Mouse (Mus musculus): ENCODE measurements around the gene Abcc6.

Gene Abcc6

GRCm38 (mm10) chr7:45922928-45923761 lies 107.0 kb downstream of the Abcc6 start:
- H3K4me1 ChIP-seq (replicated peaks; ENCODE audit: low read depth, low read length) = peaks cover 68% of the 10 kb centered on the region
- no peaks in the 10 kb centered on the region; the same call in 1 of the 2 replicates for H3K9me3 ChIP-seq (ENCODE audit: low read length)
- no peaks in the 10 kb centered on the region for H3K36me3 ChIP-seq (ENCODE audit: insufficient read depth, low read length)
- H3K4me3 ChIP-seq (replicated peaks; ENCODE audit: low read length) = peak overlapping the region; percentile 80
- TF ChIP-seq POU5F1 (IDR thresholded peaks at IDR 0.05; ENCODE audit: borderline replicate concordance, low read length) (no peak), CTCF (conservative IDR thresholded peaks at IDR 0.05; ENCODE audit: low read length) (no peak), NANOG (IDR thresholded peaks at IDR 0.05; ENCODE audit: borderline replicate concordance, low read length) (no peak)
- H3K27me3 ChIP-seq (ENCODE audit: insufficient read depth, low read length) = peaks cover 7% of the 10 kb centered on the region; the same call in 1 of the 2 replicates

GRCm38 (mm10) chr7:45921950-45922600 lies 108.0 kb downstream of the Abcc6 start:
- TF ChIP-seq CTCF (conservative IDR thresholded peaks at IDR 0.05; ENCODE audit: low read length) (no peak), NANOG (IDR thresholded peaks at IDR 0.05; ENCODE audit: borderline replicate concordance, low read length) (no peak), POU5F1 (IDR thresholded peaks at IDR 0.05; ENCODE audit: borderline replicate concordance, low read length) (no peak)
- Histone ChIP-seq H3K27me3 (ENCODE audit: insufficient read depth, low read length) (peaks cover 7% of the 10 kb centered on the region; the same call in 1 of the 2 replicates), H3K4me3 (replicated peaks; ENCODE audit: low read length) (peak overlapping the region; percentile 73; the same call in 1 of the 2 replicates), H3K4me1 (replicated peaks; ENCODE audit: low read depth, low read length) (peaks cover 76% of the 10 kb centered on the region), H3K9me3 (ENCODE audit: low read length) (no peaks in the 10 kb centered on the region), H3K36me3 (ENCODE audit: insufficient read depth, low read length) (no peaks in the 10 kb centered on the region)

GRCm38 (mm10) chr7:45921242-45921621 lies 108.9 kb downstream of the Abcc6 start, which contains the start of gene Emp3:
Gene Emp3 (minus strand): TSS chr7:45921404.
- peaks cover 7% of the 10 kb centered on the region; the same call in 1 of the 2 replicates for H3K27me3 ChIP-seq (ENCODE audit: insufficient read depth, low read length)
- H3K9me3 ChIP-seq (ENCODE audit: low read length) = no peaks in the 10 kb centered on the region
- H3K4me3 ChIP-seq (replicated peaks; ENCODE audit: low read length) = peak within 1 kb of the TSS; percentile 53
- no peaks in the 10 kb centered on the region; the same call in 1 of the 2 replicates for H3K36me3 ChIP-seq (ENCODE audit: insufficient read depth, low read length)
- TF ChIP-seq NANOG (IDR thresholded peaks at IDR 0.05; ENCODE audit: borderline replicate concordance, low read length) = no peak
- no peak for TF ChIP-seq POU5F1 (IDR thresholded peaks at IDR 0.05; ENCODE audit: borderline replicate concordance, low read length)
- no peak for TF ChIP-seq CTCF (conservative IDR thresholded peaks at IDR 0.05; ENCODE audit: low read length)
- peaks cover 84% of the 10 kb centered on the region for H3K4me1 ChIP-seq (replicated peaks; ENCODE audit: low read depth, low read length)

- TF ChIP-seq NANOG (IDR thresholded peaks at IDR 0.05; ENCODE audit: borderline replicate concordance, low read length) (no peak), CTCF (conservative IDR thresholded peaks at IDR 0.05; ENCODE audit: low read length) (no peak), POU5F1 (IDR thresholded peaks at IDR 0.05; ENCODE audit: borderline replicate concordance, low read length) (no peak)
- no peaks in the 10 kb centered on the region for H3K9me3 ChIP-seq (ENCODE audit: low read length)
- peak overlapping the region; percentile 53 for H3K4me3 ChIP-seq (replicated peaks; ENCODE audit: low read length)
- H3K27me3 ChIP-seq (ENCODE audit: insufficient read depth, low read length) = peaks cover 7% of the 10 kb centered on the region; the same call in 1 of the 2 replicates
- peaks cover 89% of the 10 kb centered on the region for H3K4me1 ChIP-seq (replicated peaks; ENCODE audit: low read depth, low read length)
- no peaks in the 10 kb centered on the region; the same call in 1 of the 2 replicates for H3K36me3 ChIP-seq (ENCODE audit: insufficient read depth, low read length)
Measured at GRCm38 (mm10) chr7:45920583-45921241, 109.4 kb downstream of the Abcc6 start.

- Histone ChIP-seq H3K36me3 (ENCODE audit: insufficient read depth, low read length) (peaks cover 8% of the 10 kb centered on the region), H3K27me3 (ENCODE audit: insufficient read depth, low read length) (peaks cover 7% of the 10 kb centered on the region; the same call in 1 of the 2 replicates), H3K4me1 (replicated peaks; ENCODE audit: low read depth, low read length) (peaks cover 90% of the 10 kb centered on the region), H3K9me3 (ENCODE audit: low read length) (no peaks in the 10 kb centered on the region), H3K4me3 (replicated peaks; ENCODE audit: low read length) (no peak overlapping the region)
- no peak for TF ChIP-seq POU5F1 (IDR thresholded peaks at IDR 0.05; ENCODE audit: borderline replicate concordance, low read length)
- TF ChIP-seq CTCF (conservative IDR thresholded peaks at IDR 0.05; ENCODE audit: low read length) = no peak
- no peak for TF ChIP-seq NANOG (IDR thresholded peaks at IDR 0.05; ENCODE audit: borderline replicate concordance, low read length)
Measured at GRCm38 (mm10) chr7:45919761-45920160, 110.3 kb downstream of the Abcc6 start.

- Histone ChIP-seq H3K9me3 (ENCODE audit: low read length) (no peaks in the 10 kb centered on the region), H3K4me1 (replicated peaks; ENCODE audit: low read depth, low read length) (peaks cover 84% of the 10 kb centered on the region), H3K27me3 (ENCODE audit: insufficient read depth, low read length) (peaks cover 7% of the 10 kb centered on the region; the same call in 1 of the 2 replicates), H3K4me3 (replicated peaks; ENCODE audit: low read length) (peak overlapping the region; percentile 68), H3K36me3 (ENCODE audit: insufficient read depth, low read length) (peaks cover 14% of the 10 kb centered on the region)
- TF ChIP-seq POU5F1 (IDR thresholded peaks at IDR 0.05; ENCODE audit: borderline replicate concordance, low read length) (no peak), NANOG (IDR thresholded peaks at IDR 0.05; ENCODE audit: borderline replicate concordance, low read length) (no peak), CTCF (conservative IDR thresholded peaks at IDR 0.05; ENCODE audit: low read length) (peak; percentile 97)
Measured at GRCm38 (mm10) chr7:45919083-45919671, 110.9 kb downstream of the Abcc6 start.

- H3K9me3 ChIP-seq (ENCODE audit: low read length) = no peaks in the 10 kb centered on the region
- peak overlapping the region; percentile 62 for H3K4me3 ChIP-seq (replicated peaks; ENCODE audit: low read length)
- H3K4me1 ChIP-seq (replicated peaks; ENCODE audit: low read depth, low read length) = peaks cover 76% of the 10 kb centered on the region
- H3K36me3 ChIP-seq (ENCODE audit: insufficient read depth, low read length) = peaks cover 27% of the 10 kb centered on the region
- no peak for TF ChIP-seq CTCF (conservative IDR thresholded peaks at IDR 0.05; ENCODE audit: low read length)
- TF ChIP-seq POU5F1 (IDR thresholded peaks at IDR 0.05; ENCODE audit: borderline replicate concordance, low read length) = no peak
- TF ChIP-seq NANOG (IDR thresholded peaks at IDR 0.05; ENCODE audit: borderline replicate concordance, low read length) = no peak
- peaks cover 7% of the 10 kb centered on the region; the same call in 1 of the 2 replicates for H3K27me3 ChIP-seq (ENCODE audit: insufficient read depth, low read length)
Measured at GRCm38 (mm10) chr7:45917926-45918325, 112.2 kb downstream of the Abcc6 start.
